Mouse (Mus musculus) midbrain, embryonic 12.5 days (tissue): ENCODE results near the gene Siglecg. TPM values are rescaled to one million over a fixed set of nuclear protein-coding genes. Genes with fewer than 3 reads are reported as not detected.

Experiments
- ATAC-seq: fragments of 200-750 bp; cut with Nextera tagmentation; 2 replicates; pipeline ENCODE4 v1.8.0; 2017; ENCODE audit warnings: low read depth, moderate TSS enrichment, moderate library complexity; ENCODE audit not compliant: low FRiP score
- H3K27ac ChIP-seq: fragments of 300-500 bp; sonication (generic); replicated peaks from 2 replicates; pipeline ENCODE4 v1.5.1; 2016; ENCODE audit warnings: mild to moderate bottlenecking
- H3K27me3 ChIP-seq: fragments of 300-500 bp; sonication (generic); 2 replicates; pipeline ENCODE4 v1.6.1; 2016; ENCODE audit warnings: mild to moderate bottlenecking
- H3K36me3 ChIP-seq: fragments of 300-500 bp; sonication (generic); 2 replicates; pipeline ENCODE4 v1.6.1; 2016
- H3K4me1 ChIP-seq: fragments of 300-500 bp; sonication (generic); 2 replicates; pipeline ENCODE4 v1.6.1; 2016
- H3K4me2 ChIP-seq: fragments of 300-500 bp; sonication (generic); replicated peaks from 2 replicates; pipeline ENCODE4 v1.6.1; 2016; ENCODE audit warnings: mild to moderate bottlenecking, moderate library complexity
- H3K4me3 ChIP-seq: fragments of 300-500 bp; sonication (generic); 2 replicates; pipeline ENCODE4 v1.5.1; 2016; ENCODE audit warnings: mild to moderate bottlenecking
- H3K9ac ChIP-seq: fragments of 300-500 bp; sonication (generic); replicated peaks from 2 replicates; pipeline ENCODE4 v1.6.1; 2016; ENCODE audit warnings: mild to moderate bottlenecking, moderate library complexity
- H3K9me3 ChIP-seq: fragments of 300-500 bp; sonication (generic); 2 replicates; pipeline ENCODE4 v1.6.1; 2016; ENCODE audit warnings: mild to moderate bottlenecking
- WGBS: fragments of 180-500 bp; shearing (Covaris S2); methylation state at CpG from one replicate; pipeline ENCODE4 v1.1.7; 2016; 5-methylcytosine and 5-hydroxymethylcytosine counted together
- polyA plus RNA-seq: library from polyadenylated mRNA; unstranded; fragments of >200 nt; fragmentation: Nextera tagmentation; extraction: Ambion mirVana; gene quantifications from 2 replicates; pipeline ENCODE4 v1.2.1, GENCODE M21; 2016

Siglecg gene
- polyA plus RNA-seq, 1 experiment from 2014 or later, result not detected

GRCm38 (mm10) chr7:43443126-43443916 lies 35.3 kb downstream of the Siglecg start:
- Histone ChIP-seq H3K4me3 (peak overlapping the region; percentile 58), H3K4me2 (peak overlapping the region; percentile 81), H3K27me3 (0 out of 2 replicates have a peak, but pooled peaks cover 4% of the 10 kb centered on the region), H3K27ac (peak overlapping the region; percentile 83), H3K9ac (peak overlapping the region; percentile 60), H3K4me1 (peaks cover 14% of the 10 kb centered on the region), H3K9me3 (no peaks in the 10 kb centered on the region), H3K36me3 (no peaks in the 10 kb centered on the region)
- under 1% methylated on average over 36 of the region's 36 CpGs for WGBS
- peak; percentile 81 for ATAC-seq

GRCm38 (mm10) chr7:43443917-43444293 lies 35.9 kb downstream of the Siglecg start, which contains the start of the genes Etfb and Gm45233:
Gene Etfb (plus strand): TSS chr7:43444083.
Gene Gm45233 (plus strand): TSS chr7:43444128.
- Histone ChIP-seq H3K4me2 (peak within 1 kb of the TSS; percentile 81), H3K36me3 (no peaks in the 10 kb centered on the region)

GRCm38 (mm10) chr7:43447801-43448200 lies 39.8 kb downstream of the Siglecg start:
- no peak for ATAC-seq
- Histone ChIP-seq H3K9ac (no peak overlapping the region), H3K36me3 (peaks cover 3% of the 10 kb centered on the region), H3K27me3 (no peaks in the 10 kb centered on the region), H3K9me3 (no peaks in the 10 kb centered on the region), H3K4me3 (no peak overlapping the region), H3K27ac (no peak overlapping the region), H3K4me2 (no peak overlapping the region), H3K4me1 (peaks cover 12% of the 10 kb centered on the region)
- WGBS, result 92% methylated on average over 4 of the region's 4 CpGs

More at GRCm38 (mm10) chr7:43443917-43444293, 35.9 kb downstream of the Siglecg start, which contains the start of the genes Etfb and Gm45233:
- Histone ChIP-seq H3K27ac (peak within 1 kb of the TSS; percentile 83), H3K4me3 (peak within 1 kb of the TSS; percentile 58), H3K27me3 (0 out of 2 replicates have a peak, but pooled peaks cover 4% of the 10 kb centered on the region), H3K9me3 (no peaks in the 10 kb centered on the region), H3K9ac (peak within 1 kb of the TSS; percentile 60), H3K4me1 (peaks cover 14% of the 10 kb centered on the region)
- under 1% methylated on average over 27 of the region's 27 CpGs for WGBS
- peak; percentile 97 for ATAC-seq

GRCm38 (mm10) chr7:43448246-43448645 lies 40.2 kb downstream of the Siglecg start:
- no peaks in the 10 kb centered on the region for H3K9me3 ChIP-seq
- WGBS, result 85% methylated on average over 2 of the region's 3 CpGs
- H3K36me3 ChIP-seq, result peaks cover 8% of the 10 kb centered on the region
- no peak overlapping the region for H3K4me3 ChIP-seq
- no peak overlapping the region for H3K9ac ChIP-seq
- H3K4me2 ChIP-seq, result no peak overlapping the region
- H3K27me3 ChIP-seq, result no peaks in the 10 kb centered on the region
- H3K4me1 ChIP-seq, result peaks cover 11% of the 10 kb centered on the region
- H3K27ac ChIP-seq, result no peak overlapping the region
- no peak for ATAC-seq

GRCm38 (mm10) chr7:43449811-43450210 lies 41.8 kb downstream of the Siglecg start:
- peaks cover 22% of the 10 kb centered on the region for H3K36me3 ChIP-seq
- H3K27me3 ChIP-seq, result no peaks in the 10 kb centered on the region
- no peaks in the 10 kb centered on the region for H3K9me3 ChIP-seq
- no peak overlapping the region for H3K4me3 ChIP-seq
- H3K27ac ChIP-seq, result no peak overlapping the region
- no peak overlapping the region for H3K4me2 ChIP-seq
- 95% methylated on average over 2 of the region's 2 CpGs for WGBS
- no peak for ATAC-seq
- H3K9ac ChIP-seq, result no peak overlapping the region
- peaks cover 4% of the 10 kb centered on the region for H3K4me1 ChIP-seq

GRCm38 (mm10) chr7:43451726-43452125 lies 43.7 kb downstream of the Siglecg start:
- WGBS, result 95% methylated on average over 11 of the region's 11 CpGs
- H3K4me1 ChIP-seq, result no peaks in the 10 kb centered on the region
- no peak overlapping the region for H3K27ac ChIP-seq
- peaks cover 38% of the 10 kb centered on the region for H3K36me3 ChIP-seq
- H3K27me3 ChIP-seq, result no peaks in the 10 kb centered on the region
- no peak overlapping the region for H3K4me2 ChIP-seq
- no peaks in the 10 kb centered on the region for H3K9me3 ChIP-seq
- ATAC-seq, result no peak; the same call in 1 of the 2 replicates
- H3K9ac ChIP-seq, result no peak overlapping the region
- no peak overlapping the region for H3K4me3 ChIP-seq

- Histone ChIP-seq H3K27ac (no peak overlapping the region), H3K36me3 (peaks cover 47% of the 10 kb centered on the region), H3K4me2 (no peak overlapping the region), H3K4me3 (no peak overlapping the region), H3K9ac (no peak overlapping the region), H3K27me3 (no peaks in the 10 kb centered on the region), H3K4me1 (no peaks in the 10 kb centered on the region), H3K9me3 (no peaks in the 10 kb centered on the region)
- no peak for ATAC-seq
- 38% methylated on average over 4 of the region's 4 CpGs for WGBS
Measured at GRCm38 (mm10) chr7:43452609-43453008, 44.6 kb downstream of the Siglecg start.

- no peak overlapping the region for H3K4me3 ChIP-seq
- H3K27ac ChIP-seq, result no peak overlapping the region
- no peak overlapping the region for H3K4me2 ChIP-seq
- H3K4me1 ChIP-seq, result no peaks in the 10 kb centered on the region
- H3K36me3 ChIP-seq, result peaks cover 51% of the 10 kb centered on the region
- no peak overlapping the region for H3K9ac ChIP-seq
- WGBS, result 93% methylated on average over 14 of the region's 14 CpGs
- ATAC-seq, result no peak
- H3K27me3 ChIP-seq, result no peaks in the 10 kb centered on the region
- no peaks in the 10 kb centered on the region for H3K9me3 ChIP-seq
Measured at GRCm38 (mm10) chr7:43453599-43454355, 45.8 kb downstream of the Siglecg start.

- Histone ChIP-seq H3K4me2 (no peak overlapping the region), H3K9me3 (no peaks in the 10 kb centered on the region), H3K9ac (no peak overlapping the region), H3K27ac (no peak overlapping the region), H3K4me1 (no peaks in the 10 kb centered on the region), H3K36me3 (peaks cover 51% of the 10 kb centered on the region), H3K27me3 (no peaks in the 10 kb centered on the region), H3K4me3 (no peak overlapping the region)
- ATAC-seq, result no peak
- WGBS, result 87% methylated on average over 6 of the region's 6 CpGs
Measured at GRCm38 (mm10) chr7:43454371-43454770, 46.4 kb downstream of the Siglecg start.

- peaks cover 37% of the 10 kb centered on the region for H3K27me3 ChIP-seq
- H3K4me3 ChIP-seq, result no peak within 1 kb of the TSS
- H3K9ac ChIP-seq, result no peak within 1 kb of the TSS
- H3K27ac ChIP-seq, result no peak within 1 kb of the TSS
- H3K9me3 ChIP-seq, result no peaks in the 10 kb centered on the region
- H3K36me3 ChIP-seq, result 0 out of 2 replicates have a peak, but pooled peaks cover 1% of the 10 kb centered on the region
- no peak within 1 kb of the TSS for H3K4me2 ChIP-seq
- WGBS, result 71% methylated on average over 4 of the region's 4 CpGs
- H3K4me1 ChIP-seq, result peaks cover 14% of the 10 kb centered on the region
- no peak for ATAC-seq
Measured at GRCm38 (mm10) chr7:43462851-43463250, 54.8 kb downstream of the Siglecg start, which contains the start of gene Vsig10l. Gene Vsig10l (plus strand): TSS chr7:43463151.

- peaks cover 40% of the 10 kb centered on the region for H3K27me3 ChIP-seq
- 87% methylated on average over 7 of the region's 7 CpGs for WGBS
- no peak overlapping the region for H3K9ac ChIP-seq
- no peak overlapping the region for H3K4me3 ChIP-seq
- peaks cover 14% of the 10 kb centered on the region for H3K4me1 ChIP-seq
- no peak for ATAC-seq
- H3K4me2 ChIP-seq, result no peak overlapping the region
- no peaks in the 10 kb centered on the region for H3K36me3 ChIP-seq
- H3K27ac ChIP-seq, result no peak overlapping the region
- no peaks in the 10 kb centered on the region for H3K9me3 ChIP-seq
Measured at GRCm38 (mm10) chr7:43463976-43464375, 56.0 kb downstream of the Siglecg start.
